Mouse (Mus musculus): Measurements from ENCODE around the gene Rpl13. TPM values are rescaled to one million over a fixed set of nuclear protein-coding genes. Genes with fewer than 3 reads are reported as not detected.

The Rpl13 gene
- polyA plus RNA-seq, 1 experiment from 2014 or later = 1,308 TPM

DNA sequence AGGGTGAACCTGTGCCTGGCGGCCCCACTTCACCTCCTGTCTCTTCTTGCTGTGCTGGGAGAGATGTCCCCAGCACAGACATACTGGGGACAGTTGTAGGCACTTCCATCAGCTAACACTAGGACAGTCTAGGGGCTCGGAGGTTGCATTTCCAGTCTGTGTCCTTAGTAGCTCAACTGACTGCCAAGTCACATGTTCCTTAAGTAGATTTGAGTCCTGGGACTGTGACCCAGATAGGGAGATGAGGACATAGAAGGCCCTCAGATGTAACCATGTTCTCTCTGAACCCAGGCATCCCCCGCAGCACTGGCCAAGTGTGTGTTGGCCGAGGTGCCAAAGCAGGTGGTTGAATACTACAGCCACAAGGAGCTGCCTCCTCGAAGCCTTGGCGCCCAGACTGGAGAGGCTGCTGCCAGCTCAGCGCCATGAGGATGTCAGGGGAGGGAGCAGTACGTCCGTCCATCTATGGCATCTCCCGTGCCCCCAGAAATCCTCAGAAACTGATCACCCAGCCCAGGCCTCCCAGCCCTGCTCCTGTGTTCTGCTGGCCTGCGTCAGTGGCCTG, 32.1 kb downstream of the Rpl13 start:
- H3K4me2 ChIP-seq (replicated peaks; ENCODE audit: low read depth, low read length) = no peak overlapping the region
- H3K9ac ChIP-seq (ENCODE audit: low read depth, low read length) = no peak overlapping the region
- no peaks in the 10 kb centered on the region for H3K36me3 ChIP-seq (ENCODE audit: control insufficient read depth, insufficient read depth, low read length)
- no peak for ATAC-seq (ENCODE audit: low FRiP score)
- no peaks in the 10 kb centered on the region for H3K27me3 ChIP-seq (ENCODE audit: control insufficient read depth, insufficient read depth, low read length)
- no peaks in the 10 kb centered on the region for H3K9me3 ChIP-seq (ENCODE audit: control insufficient read depth, low read length)
- H3K27ac ChIP-seq (ENCODE audit: low read depth, low read length) = no peak overlapping the region
- peaks cover 3% of the 10 kb centered on the region; the same call in 1 of the 2 replicates for H3K4me1 ChIP-seq (replicated peaks; ENCODE audit: control insufficient read depth, insufficient read depth, low read length)
- H3K4me3 ChIP-seq (ENCODE audit: low read depth, low read length) = no peak overlapping the region
- no peak for DNase-seq (ENCODE audit: low spot score)
- WGBS = 83% methylated on average over 11 of the region's 11 CpGs

- Histone ChIP-seq H3K36me3 (ENCODE audit: control insufficient read depth, insufficient read depth, low read length) (no peaks in the 10 kb centered on the region), H3K27ac (ENCODE audit: low read depth, low read length) (peak overlapping the region; percentile 62), H3K27me3 (ENCODE audit: control insufficient read depth, insufficient read depth, low read length) (no peaks in the 10 kb centered on the region), H3K4me3 (ENCODE audit: low read depth, low read length) (no peak overlapping the region), H3K9me3 (ENCODE audit: control insufficient read depth, low read length) (no peaks in the 10 kb centered on the region), H3K4me2 (replicated peaks; ENCODE audit: low read depth, low read length) (no peak overlapping the region), H3K4me1 (replicated peaks; ENCODE audit: control insufficient read depth, insufficient read depth, low read length) (peaks cover 3% of the 10 kb centered on the region; the same call in 1 of the 2 replicates), H3K9ac (ENCODE audit: low read depth, low read length) (no peak overlapping the region)
- ATAC-seq (ENCODE audit: low FRiP score) (no peak), DNase-seq (ENCODE audit: low spot score) (peak; percentile 58)
- WGBS = 17% methylated on average over 7 of the region's 7 CpGs
Observed at GRCm38 (mm10) chr8:123135406-123135805, 33.3 kb downstream of the Rpl13 start.

GRCm38 (mm10) chr8:123135806-123136205, 33.7 kb downstream of the Rpl13 start:
- H3K4me1 ChIP-seq (replicated peaks; ENCODE audit: control insufficient read depth, insufficient read depth, low read length) = peaks cover 3% of the 10 kb centered on the region; the same call in 1 of the 2 replicates
- peak overlapping the region; percentile 62 for H3K27ac ChIP-seq (ENCODE audit: low read depth, low read length)
- no peak for ATAC-seq (ENCODE audit: low FRiP score)

GRCm38 (mm10) chr8:123136287-123136686, 34.1 kb downstream of the Rpl13 start:
- Histone ChIP-seq H3K4me3 (ENCODE audit: low read depth, low read length) (no peak overlapping the region), H3K36me3 (ENCODE audit: control insufficient read depth, insufficient read depth, low read length) (no peaks in the 10 kb centered on the region), H3K4me1 (replicated peaks; ENCODE audit: control insufficient read depth, insufficient read depth, low read length) (peaks cover 3% of the 10 kb centered on the region; the same call in 1 of the 2 replicates), H3K9me3 (ENCODE audit: control insufficient read depth, low read length) (no peaks in the 10 kb centered on the region), H3K4me2 (replicated peaks; ENCODE audit: low read depth, low read length) (no peak overlapping the region), H3K27ac (ENCODE audit: low read depth, low read length) (no peak overlapping the region), H3K27me3 (ENCODE audit: control insufficient read depth, insufficient read depth, low read length) (no peaks in the 10 kb centered on the region), H3K9ac (ENCODE audit: low read depth, low read length) (no peak overlapping the region)
- DNase-seq (ENCODE audit: low spot score) (no peak), ATAC-seq (ENCODE audit: low FRiP score) (no peak)
- WGBS = 83% methylated on average over 9 of the region's 9 CpGs

More at GRCm38 (mm10) chr8:123135806-123136205, 33.7 kb downstream of the Rpl13 start:
- H3K4me3 ChIP-seq (ENCODE audit: low read depth, low read length) = no peak overlapping the region
- H3K4me2 ChIP-seq (replicated peaks; ENCODE audit: low read depth, low read length) = no peak overlapping the region
- no peaks in the 10 kb centered on the region for H3K36me3 ChIP-seq (ENCODE audit: control insufficient read depth, insufficient read depth, low read length)
- DNase-seq (ENCODE audit: low spot score) = no peak
- no peaks in the 10 kb centered on the region for H3K27me3 ChIP-seq (ENCODE audit: control insufficient read depth, insufficient read depth, low read length)
- H3K9me3 ChIP-seq (ENCODE audit: control insufficient read depth, low read length) = no peaks in the 10 kb centered on the region
- no peak overlapping the region for H3K9ac ChIP-seq (ENCODE audit: low read depth, low read length)
- WGBS = 45% methylated on average over 9 of the region's 9 CpGs

DNA sequence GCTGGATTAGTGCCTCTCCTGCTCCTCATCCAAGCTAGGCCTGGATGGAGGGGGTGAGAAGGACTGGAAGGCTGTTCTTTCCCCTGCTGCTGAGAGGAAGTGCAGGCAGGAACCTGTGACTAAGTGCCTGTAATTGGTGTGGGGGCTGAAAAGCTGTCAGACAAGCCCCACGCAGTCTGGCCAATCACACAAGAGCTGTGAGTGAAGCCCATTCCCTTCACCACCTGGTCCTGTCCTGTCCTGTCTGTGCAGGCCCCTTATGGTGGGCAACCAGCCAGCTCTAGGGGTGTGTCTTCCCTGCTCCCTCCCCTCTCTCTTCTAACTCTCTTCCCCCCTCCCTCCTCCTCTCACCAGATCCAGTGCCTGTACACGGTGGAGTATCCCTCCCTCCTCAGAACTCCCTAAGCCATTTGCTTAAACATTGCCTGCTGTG, 35.5 kb downstream of the Rpl13 start:
- Histone ChIP-seq H3K27ac (ENCODE audit: low read depth, low read length) (no peak overlapping the region), H3K27me3 (ENCODE audit: control insufficient read depth, insufficient read depth, low read length) (no peaks in the 10 kb centered on the region), H3K9ac (ENCODE audit: low read depth, low read length) (no peak overlapping the region), H3K4me1 (replicated peaks; ENCODE audit: control insufficient read depth, insufficient read depth, low read length) (peaks cover 3% of the 10 kb centered on the region; the same call in 1 of the 2 replicates), H3K36me3 (ENCODE audit: control insufficient read depth, insufficient read depth, low read length) (no peaks in the 10 kb centered on the region), H3K4me3 (ENCODE audit: low read depth, low read length) (no peak overlapping the region), H3K4me2 (replicated peaks; ENCODE audit: low read depth, low read length) (no peak overlapping the region), H3K9me3 (ENCODE audit: control insufficient read depth, low read length) (no peaks in the 10 kb centered on the region)
- ATAC-seq (ENCODE audit: low FRiP score) = peak; percentile 57
- peak; percentile 40 for DNase-seq (ENCODE audit: low spot score)
- 17% methylated on average over 2 of the region's 2 CpGs for WGBS

DNA sequence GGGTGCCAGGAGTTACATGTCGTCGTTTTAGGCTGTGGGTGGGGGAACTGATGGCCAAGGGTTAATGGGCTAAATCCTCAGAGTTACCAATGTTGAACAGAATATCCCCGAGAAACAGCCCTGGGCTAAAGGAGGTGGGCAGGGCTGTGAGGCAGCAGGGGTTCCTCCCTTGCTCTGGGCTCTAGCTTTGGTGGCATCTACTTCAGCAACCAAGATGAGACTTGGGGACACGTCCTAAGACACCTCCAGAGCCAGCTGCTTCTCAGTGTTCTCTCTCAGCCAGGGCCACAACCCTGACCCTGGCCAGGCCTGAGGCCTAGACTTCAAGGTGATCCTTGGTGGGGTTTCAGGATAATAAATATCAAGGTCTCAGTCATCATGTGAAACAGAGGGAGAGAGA, 36.6 kb downstream of the Rpl13 start:
- Histone ChIP-seq H3K9me3 (ENCODE audit: control insufficient read depth, low read length) (no peaks in the 10 kb centered on the region), H3K27me3 (ENCODE audit: control insufficient read depth, insufficient read depth, low read length) (no peaks in the 10 kb centered on the region), H3K4me3 (ENCODE audit: low read depth, low read length) (no peak overlapping the region), H3K4me1 (replicated peaks; ENCODE audit: control insufficient read depth, insufficient read depth, low read length) (peaks cover 3% of the 10 kb centered on the region; the same call in 1 of the 2 replicates), H3K27ac (ENCODE audit: low read depth, low read length) (no peak overlapping the region), H3K9ac (ENCODE audit: low read depth, low read length) (no peak overlapping the region), H3K36me3 (ENCODE audit: control insufficient read depth, insufficient read depth, low read length) (no peaks in the 10 kb centered on the region), H3K4me2 (replicated peaks; ENCODE audit: low read depth, low read length) (no peak overlapping the region)
- WGBS = 68% methylated on average over 4 of the region's 4 CpGs
- DNase-seq (ENCODE audit: low spot score) (no peak), ATAC-seq (ENCODE audit: low FRiP score) (no peak)

- no peak overlapping the region for H3K9ac ChIP-seq (ENCODE audit: low read depth, low read length)
- no peak overlapping the region for H3K27ac ChIP-seq (ENCODE audit: low read depth, low read length)
- no peaks in the 10 kb centered on the region for H3K27me3 ChIP-seq (ENCODE audit: control insufficient read depth, insufficient read depth, low read length)
- no peaks in the 10 kb centered on the region for H3K36me3 ChIP-seq (ENCODE audit: control insufficient read depth, insufficient read depth, low read length)
- H3K4me2 ChIP-seq (replicated peaks; ENCODE audit: low read depth, low read length) = no peak overlapping the region
- no peaks in the 10 kb centered on the region for H3K9me3 ChIP-seq (ENCODE audit: control insufficient read depth, low read length)
- 91% methylated on average over 14 of the region's 14 CpGs for WGBS
- H3K4me3 ChIP-seq (ENCODE audit: low read depth, low read length) = no peak overlapping the region
- no peaks in the 10 kb centered on the region for H3K4me1 ChIP-seq (replicated peaks; ENCODE audit: control insufficient read depth, insufficient read depth, low read length)
- ATAC-seq (ENCODE audit: low FRiP score) (no peak), DNase-seq (ENCODE audit: low spot score) (no peak)
Observed at GRCm38 (mm10) chr8:123141741-123142462, 39.8 kb downstream of the Rpl13 start.

GRCm38 (mm10) chr8:123145279-123145678, 43.1 kb downstream of the Rpl13 start:
- no peaks in the 10 kb centered on the region for H3K4me1 ChIP-seq (replicated peaks; ENCODE audit: control insufficient read depth, insufficient read depth, low read length)
- 60% methylated on average over 6 of the region's 6 CpGs for WGBS
- H3K4me3 ChIP-seq (ENCODE audit: low read depth, low read length) = no peak overlapping the region
- no peaks in the 10 kb centered on the region for H3K27me3 ChIP-seq (ENCODE audit: control insufficient read depth, insufficient read depth, low read length)
- no peaks in the 10 kb centered on the region for H3K9me3 ChIP-seq (ENCODE audit: control insufficient read depth, low read length)
- no peak overlapping the region for H3K4me2 ChIP-seq (replicated peaks; ENCODE audit: low read depth, low read length)
- H3K9ac ChIP-seq (ENCODE audit: low read depth, low read length) = no peak overlapping the region
- no peak overlapping the region for H3K27ac ChIP-seq (ENCODE audit: low read depth, low read length)
- DNase-seq (ENCODE audit: low spot score) = peak; percentile 43
- no peaks in the 10 kb centered on the region for H3K36me3 ChIP-seq (ENCODE audit: control insufficient read depth, insufficient read depth, low read length)
- ATAC-seq (ENCODE audit: low FRiP score) = no peak

- ATAC-seq (ENCODE audit: low FRiP score) (no peak), DNase-seq (ENCODE audit: low spot score) (no peak)
- Histone ChIP-seq H3K9me3 (ENCODE audit: control insufficient read depth, low read length) (no peaks in the 10 kb centered on the region), H3K4me3 (ENCODE audit: low read depth, low read length) (no peak overlapping the region), H3K36me3 (ENCODE audit: control insufficient read depth, insufficient read depth, low read length) (no peaks in the 10 kb centered on the region), H3K4me1 (replicated peaks; ENCODE audit: control insufficient read depth, insufficient read depth, low read length) (no peaks in the 10 kb centered on the region), H3K27ac (ENCODE audit: low read depth, low read length) (no peak overlapping the region), H3K9ac (ENCODE audit: low read depth, low read length) (no peak overlapping the region), H3K4me2 (replicated peaks; ENCODE audit: low read depth, low read length) (no peak overlapping the region), H3K27me3 (ENCODE audit: control insufficient read depth, insufficient read depth, low read length) (no peaks in the 10 kb centered on the region)
- 86% methylated on average over 7 of the region's 7 CpGs for WGBS
Observed at GRCm38 (mm10) chr8:123146390-123146789, 44.2 kb downstream of the Rpl13 start.

All from hindbrain, embryonic 11.5 days (tissue).